Mouse (Mus musculus) monocyte, adult 59 days (primary cell): ENCODE data around the gene Tfpi2. TPM values are rescaled to one million over a fixed set of nuclear protein-coding genes. Genes with fewer than 3 reads are reported as not detected.

Experiments
- total RNA-seq, 2 experiments: library from RNA; stranded (reverse); gene quantifications; one replicate each; pipeline ENCODE4 v1.2.4; 2023

Tfpi2 gene
- total RNA-seq = not detected

DNA sequence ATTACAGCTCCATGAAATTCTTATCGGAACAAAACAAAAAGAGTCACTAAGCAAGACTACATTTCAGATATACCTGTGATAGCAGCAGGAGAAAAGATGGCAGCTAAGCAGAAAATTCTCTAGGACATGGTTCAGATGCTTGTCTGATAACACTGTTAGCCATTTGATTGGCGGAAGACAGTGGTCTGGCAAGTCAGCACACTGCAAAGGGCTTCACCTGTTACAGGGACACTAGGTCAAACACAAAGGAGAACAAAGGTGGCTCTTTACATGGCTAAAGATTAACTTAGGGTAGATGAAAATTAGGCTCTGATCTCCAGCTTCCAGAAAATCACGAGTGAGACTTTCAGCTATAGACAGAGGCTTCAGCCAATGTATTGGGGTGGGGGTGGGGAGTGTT lies at the start of gene Tfpi2:
TSS of gene Tfpi2 (minus strand) at position 170 of the 400 bp plus-strand sequence.

GRCm38 (mm10) chr6:4003890-4004306 lies 15.2 kb upstream of the Tfpi2 start, which contains the start of gene Gng11:
Gng11 (plus strand) TSS chr6:4003904.

GRCm38 (mm10) chr6:3993492-3993891 lies 4.8 kb upstream of the Tfpi2 start, which contains the start of gene Gngt1:
Gngt1 (plus strand) TSS chr6:3993792.

Other genes starting within 250 kb of the Tfpi2 start
- gene Calcr, start 224.2 kb downstream of the Tfpi2 start, total RNA-seq = not detected
- not detected for gene Gngt1, start 4.9 kb upstream of the Tfpi2 start, total RNA-seq
- gene Gng11, start 15.0 kb upstream of the Tfpi2 start, total RNA-seq = under 1 TPM in 1 of 2 experiments, not detected in 1; 0.55 TPM
- gene Bet1, start 98.1 kb upstream of the Tfpi2 start, total RNA-seq = 10 to 100 TPM; 15.6 to 23.3 TPM